Mouse (Mus musculus): ENCODE measurements at regions not wholly inside any gene's neighbourhood (a gene's known extent, or its start where the extent isn't known, plus 50 kb on each side); places are given as distances from the start of the nearest gene placed in this dataset.

DNA sequence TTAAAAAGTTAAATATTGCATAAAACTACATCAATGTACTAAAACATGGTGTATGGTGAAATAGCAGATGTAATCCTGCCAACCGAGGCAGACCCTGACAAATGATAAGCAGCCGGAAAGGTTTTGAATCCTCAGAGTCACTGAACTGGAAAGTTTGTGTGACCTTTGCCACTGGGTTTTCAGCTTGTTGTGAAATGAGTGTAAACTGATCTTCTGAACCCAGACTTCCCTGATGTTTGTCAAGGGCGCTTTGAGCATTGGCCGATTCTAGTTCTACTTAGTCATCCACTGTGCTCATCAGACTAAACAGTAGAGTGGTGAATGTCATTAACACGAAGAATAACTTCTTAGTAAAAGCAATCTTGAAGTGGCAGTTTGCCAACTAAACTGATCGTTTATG lies 505.3 kb downstream of the Col12a1 start:
- no peak overlapping the region for H3K4me3 ChIP-seq (ENCODE audit: control insufficient read depth, insufficient read depth, low read length)
- TF ChIP-seq POLR2A (IDR thresholded peaks at IDR 0.05; ENCODE audit: control insufficient read depth, extremely low read depth, insufficient read depth, low read length, poor library complexity) = no peak
- no peak for TF ChIP-seq CTCF (IDR thresholded peaks at IDR 0.05; ENCODE audit: borderline replicate concordance, control insufficient read depth, extremely low read depth, insufficient read depth, low read length, poor library complexity)
- WGBS = 91% methylated on average over 6 of the region's 6 CpGs

DNA sequence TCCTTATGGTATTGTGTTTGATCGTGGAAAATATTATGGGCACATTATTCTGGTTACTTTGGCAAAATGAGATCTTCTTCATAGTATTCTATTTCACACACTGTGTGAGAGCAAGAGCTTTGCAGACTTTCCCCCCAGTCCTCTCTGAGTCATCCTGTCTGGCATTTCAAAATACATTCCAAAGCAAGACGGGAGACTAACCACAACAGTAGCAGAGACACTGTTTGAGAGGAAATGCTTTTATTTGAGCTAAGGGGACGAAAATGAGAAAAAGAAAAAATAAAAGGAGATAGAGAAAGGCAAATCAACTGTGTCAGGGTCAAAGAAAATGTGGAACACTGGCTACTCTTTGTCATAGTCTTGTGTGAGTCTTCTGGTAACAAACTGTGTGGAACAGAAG lies 502.6 kb downstream of the Col12a1 start:
- DNase-seq = no peak
- WGBS = 43% methylated on average over 3 of the region's 3 CpGs
- TF ChIP-seq CTCF (IDR thresholded peaks at IDR 0.05; ENCODE audit: borderline replicate concordance, control insufficient read depth, extremely low read depth, insufficient read depth, low read length, poor library complexity) (no peak), POLR2A (IDR thresholded peaks at IDR 0.05; ENCODE audit: control insufficient read depth, extremely low read depth, insufficient read depth, low read length, poor library complexity) (no peak)
- Histone ChIP-seq H3K27me3 (ENCODE audit: control insufficient read depth, insufficient read depth, low read length) (no peaks in the 10 kb centered on the region), H3K4me3 (ENCODE audit: control insufficient read depth, insufficient read depth, low read length) (no peak overlapping the region), H3K4me1 (replicated peaks; ENCODE audit: control insufficient read depth, insufficient read depth, low read length) (no peaks in the 10 kb centered on the region), H3K36me3 (ENCODE audit: control insufficient read depth, insufficient read depth, low read length) (no peaks in the 10 kb centered on the region), H3K27ac (ENCODE audit: control insufficient read depth, insufficient read depth, low read length) (no peak overlapping the region)

More for the DNA sequence above, 505.3 kb downstream of the Col12a1 start:
- Histone ChIP-seq H3K36me3 (ENCODE audit: control insufficient read depth, insufficient read depth, low read length) (no peaks in the 10 kb centered on the region), H3K27ac (ENCODE audit: control insufficient read depth, insufficient read depth, low read length) (no peak overlapping the region), H3K27me3 (ENCODE audit: control insufficient read depth, insufficient read depth, low read length) (no peaks in the 10 kb centered on the region), H3K4me1 (replicated peaks; ENCODE audit: control insufficient read depth, insufficient read depth, low read length) (no peaks in the 10 kb centered on the region)
- no peak for DNase-seq

GRCm38 (mm10) chr9:79216432-79216831 lies 502.2 kb downstream of the Col12a1 start:
- Histone ChIP-seq H3K27ac (ENCODE audit: control insufficient read depth, insufficient read depth, low read length) (no peak overlapping the region), H3K36me3 (ENCODE audit: control insufficient read depth, insufficient read depth, low read length) (no peaks in the 10 kb centered on the region), H3K4me1 (replicated peaks; ENCODE audit: control insufficient read depth, insufficient read depth, low read length) (no peaks in the 10 kb centered on the region), H3K4me3 (ENCODE audit: control insufficient read depth, insufficient read depth, low read length) (no peak overlapping the region), H3K27me3 (ENCODE audit: control insufficient read depth, insufficient read depth, low read length) (no peaks in the 10 kb centered on the region)
- TF ChIP-seq POLR2A (IDR thresholded peaks at IDR 0.05; ENCODE audit: control insufficient read depth, extremely low read depth, insufficient read depth, low read length, poor library complexity) (no peak), CTCF (IDR thresholded peaks at IDR 0.05; ENCODE audit: borderline replicate concordance, control insufficient read depth, extremely low read depth, insufficient read depth, low read length, poor library complexity) (no peak)
- 80% methylated on average over 2 of the region's 2 CpGs for WGBS
- DNase-seq = no peak

- no peak overlapping the region for H3K4me3 ChIP-seq (ENCODE audit: control insufficient read depth, insufficient read depth, low read length)
- H3K4me1 ChIP-seq (replicated peaks; ENCODE audit: control insufficient read depth, insufficient read depth, low read length) = no peaks in the 10 kb centered on the region
- no peaks in the 10 kb centered on the region for H3K36me3 ChIP-seq (ENCODE audit: control insufficient read depth, insufficient read depth, low read length)
- TF ChIP-seq CTCF (IDR thresholded peaks at IDR 0.05; ENCODE audit: borderline replicate concordance, control insufficient read depth, extremely low read depth, insufficient read depth, low read length, poor library complexity) (no peak), POLR2A (IDR thresholded peaks at IDR 0.05; ENCODE audit: control insufficient read depth, extremely low read depth, insufficient read depth, low read length, poor library complexity) (no peak)
- no peak overlapping the region for H3K27ac ChIP-seq (ENCODE audit: control insufficient read depth, insufficient read depth, low read length)
- no peaks in the 10 kb centered on the region for H3K27me3 ChIP-seq (ENCODE audit: control insufficient read depth, insufficient read depth, low read length)
- no peak for DNase-seq
- WGBS = 82% methylated on average over 3 of the region's 3 CpGs
These were observed 485.6 kb downstream of the Col12a1 start for GRCm38 (mm10) chr9:79233081-79233480.

DNA sequence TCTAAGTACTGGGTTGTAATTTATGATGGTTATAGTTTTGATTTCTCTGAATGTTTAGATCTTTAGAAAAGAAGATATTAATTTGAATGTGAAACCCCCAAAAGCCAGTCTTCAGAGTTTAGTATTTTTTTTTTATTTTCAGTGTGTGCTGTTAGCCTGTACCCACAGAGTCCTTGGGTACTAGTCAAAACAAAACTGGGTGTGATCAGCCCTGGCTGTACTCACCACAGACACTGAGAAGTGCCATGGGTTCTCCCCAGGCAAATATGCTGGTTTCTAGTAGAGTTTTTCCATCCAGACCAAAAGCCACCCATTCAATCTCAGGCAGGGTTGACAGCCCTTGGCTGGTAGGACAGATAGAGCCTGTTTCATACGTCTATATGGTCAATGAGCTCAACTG lies 484.9 kb downstream of the Col12a1 start:
- 83% methylated on average over 1 of the region's 1 CpGs for WGBS
- Histone ChIP-seq H3K27me3 (ENCODE audit: control insufficient read depth, insufficient read depth, low read length) (no peaks in the 10 kb centered on the region), H3K36me3 (ENCODE audit: control insufficient read depth, insufficient read depth, low read length) (no peaks in the 10 kb centered on the region), H3K4me1 (replicated peaks; ENCODE audit: control insufficient read depth, insufficient read depth, low read length) (no peaks in the 10 kb centered on the region), H3K4me3 (ENCODE audit: control insufficient read depth, insufficient read depth, low read length) (no peak overlapping the region), H3K27ac (ENCODE audit: control insufficient read depth, insufficient read depth, low read length) (no peak overlapping the region)
- no peak for DNase-seq
- TF ChIP-seq POLR2A (IDR thresholded peaks at IDR 0.05; ENCODE audit: control insufficient read depth, extremely low read depth, insufficient read depth, low read length, poor library complexity) (no peak), CTCF (IDR thresholded peaks at IDR 0.05; ENCODE audit: borderline replicate concordance, control insufficient read depth, extremely low read depth, insufficient read depth, low read length, poor library complexity) (no peak)

- H3K4me3 ChIP-seq (ENCODE audit: control insufficient read depth, insufficient read depth, low read length) = no peak overlapping the region
- no peak for TF ChIP-seq CTCF (IDR thresholded peaks at IDR 0.05; ENCODE audit: borderline replicate concordance, control insufficient read depth, extremely low read depth, insufficient read depth, low read length, poor library complexity)
- TF ChIP-seq POLR2A (IDR thresholded peaks at IDR 0.05; ENCODE audit: control insufficient read depth, extremely low read depth, insufficient read depth, low read length, poor library complexity) = no peak
- no peak for DNase-seq
- no peak overlapping the region for H3K27ac ChIP-seq (ENCODE audit: control insufficient read depth, insufficient read depth, low read length)
- no peaks in the 10 kb centered on the region for H3K27me3 ChIP-seq (ENCODE audit: control insufficient read depth, insufficient read depth, low read length)
- no peaks in the 10 kb centered on the region for H3K36me3 ChIP-seq (ENCODE audit: control insufficient read depth, insufficient read depth, low read length)
- H3K4me1 ChIP-seq (replicated peaks; ENCODE audit: control insufficient read depth, insufficient read depth, low read length) = no peaks in the 10 kb centered on the region
- 86% methylated on average over 13 of the region's 13 CpGs for WGBS
These were observed 448.9 kb downstream of the Col12a1 start for GRCm38 (mm10) chr9:79269646-79270213.

DNA sequence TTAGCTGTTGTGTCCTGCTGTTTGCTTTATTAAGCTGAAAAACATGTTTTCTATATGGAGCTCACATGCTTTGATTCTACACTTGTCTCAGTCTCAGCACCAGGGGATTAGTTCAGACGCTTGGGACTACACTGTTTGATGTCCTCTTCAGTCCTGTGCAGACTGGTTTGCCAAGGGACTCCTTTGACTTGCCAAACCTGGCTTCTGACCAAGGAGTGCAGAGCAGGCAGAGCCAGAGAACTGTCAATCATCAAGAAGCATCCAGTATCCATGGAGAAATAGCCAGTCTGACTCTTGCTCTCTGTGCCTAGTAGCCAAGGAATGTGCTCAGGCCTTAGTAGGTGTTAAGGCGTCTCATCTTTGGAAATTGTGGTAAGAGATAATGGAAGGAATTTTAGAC lies 448.4 kb downstream of the Col12a1 start:
- TF ChIP-seq CTCF (IDR thresholded peaks at IDR 0.05; ENCODE audit: borderline replicate concordance, control insufficient read depth, extremely low read depth, insufficient read depth, low read length, poor library complexity) = no peak
- H3K27me3 ChIP-seq (ENCODE audit: control insufficient read depth, insufficient read depth, low read length) = no peaks in the 10 kb centered on the region
- H3K4me1 ChIP-seq (replicated peaks; ENCODE audit: control insufficient read depth, insufficient read depth, low read length) = no peaks in the 10 kb centered on the region
- no peak overlapping the region for H3K27ac ChIP-seq (ENCODE audit: control insufficient read depth, insufficient read depth, low read length)
- 85% methylated on average over 2 of the region's 2 CpGs for WGBS
- H3K36me3 ChIP-seq (ENCODE audit: control insufficient read depth, insufficient read depth, low read length) = no peaks in the 10 kb centered on the region
- no peak for DNase-seq
- no peak overlapping the region for H3K4me3 ChIP-seq (ENCODE audit: control insufficient read depth, insufficient read depth, low read length)
